Mouse (Mus musculus): ENCODE results near the gene Ikbkg. TPM values are rescaled to one million over a fixed set of nuclear protein-coding genes. Genes with fewer than 3 reads are reported as not detected.

The Ikbkg gene
- polyA plus RNA-seq, 1 experiment from 2014 or later = 22.0 TPM

Other genes with a start within 250 kb of the Ikbkg start
- not detected in 2 replicates for gene Tex28, start 225.5 kb upstream of the Ikbkg start, polyA plus RNA-seq (2014; fragmentation: Nextera tagmentation; extraction: Ambion mirVana)
- not detected in 2 replicates for gene Tktl1, start 216.0 kb upstream of the Ikbkg start, polyA plus RNA-seq (2014; fragmentation: Nextera tagmentation; extraction: Ambion mirVana)
- gene Flna, start 143.5 kb upstream of the Ikbkg start, polyA plus RNA-seq (2014; fragmentation: Nextera tagmentation; extraction: Ambion mirVana) = 199 and 315 TPM in 2 replicates
- 28.1 and 81.5 TPM in 2 replicates for gene Emd, start 138.6 kb upstream of the Ikbkg start, polyA plus RNA-seq (2014; fragmentation: Nextera tagmentation; extraction: Ambion mirVana)
- gene Rpl10, start 122.5 kb upstream of the Ikbkg start, polyA plus RNA-seq (2014; fragmentation: Nextera tagmentation; extraction: Ambion mirVana) = 941 and 1,115 TPM in 2 replicates
- gene Taz, start 111.4 kb upstream of the Ikbkg start, polyA plus RNA-seq (2014; fragmentation: Nextera tagmentation; extraction: Ambion mirVana) = 58.5 and 64.3 TPM in 2 replicates
- 10.6 and 10.8 TPM in 2 replicates for gene Dnase1l1, start 111.0 kb upstream of the Ikbkg start, polyA plus RNA-seq (2014; fragmentation: Nextera tagmentation; extraction: Ambion mirVana)
- 89.5 and 93.6 TPM in 2 replicates for gene Atp6ap1, start 96.2 kb upstream of the Ikbkg start, polyA plus RNA-seq (2014; fragmentation: Nextera tagmentation; extraction: Ambion mirVana)
- 90.3 and 143 TPM in 2 replicates for gene Gdi1, start 88.3 kb upstream of the Ikbkg start, polyA plus RNA-seq (2014; fragmentation: Nextera tagmentation; extraction: Ambion mirVana)
- gene Fam50a, start 80.3 kb upstream of the Ikbkg start, polyA plus RNA-seq (2014; fragmentation: Nextera tagmentation; extraction: Ambion mirVana) = 46.9 and 52.9 TPM in 2 replicates
- 11.1 and 11.7 TPM in 2 replicates for gene Plxna3, start 64.2 kb upstream of the Ikbkg start, polyA plus RNA-seq (2014; fragmentation: Nextera tagmentation; extraction: Ambion mirVana)
- 128 and 153 TPM in 2 replicates for gene Lage3, start 39.7 kb upstream of the Ikbkg start, polyA plus RNA-seq (2014; fragmentation: Nextera tagmentation; extraction: Ambion mirVana)
- gene Ubl4a, start 20.1 kb upstream of the Ikbkg start, polyA plus RNA-seq (2014; fragmentation: Nextera tagmentation; extraction: Ambion mirVana) = 56.5 and 74.6 TPM in 2 replicates
- gene Slc10a3, start 19.9 kb upstream of the Ikbkg start, polyA plus RNA-seq (2014; fragmentation: Nextera tagmentation; extraction: Ambion mirVana) = 16.2 and 23.5 TPM in 2 replicates
- 29.4 and 36.3 TPM in 2 replicates for gene Fam3a, start within 50 bp of the Ikbkg start, polyA plus RNA-seq (2014; fragmentation: Nextera tagmentation; extraction: Ambion mirVana)
- gene G6pdx, start 35.9 kb downstream of the Ikbkg start, polyA plus RNA-seq (2014; fragmentation: Nextera tagmentation; extraction: Ambion mirVana) = 41.4 and 49.6 TPM in 2 replicates
- gene Gm6880, start 88.1 kb downstream of the Ikbkg start, polyA plus RNA-seq (2014; fragmentation: Nextera tagmentation; extraction: Ambion mirVana) = not detected in 2 replicates
- not detected in 2 replicates for gene Olfr1326-ps1, start 181.6 kb downstream of the Ikbkg start, polyA plus RNA-seq (2014; fragmentation: Nextera tagmentation; extraction: Ambion mirVana)
- gene Olfr1325, start 199.4 kb downstream of the Ikbkg start, polyA plus RNA-seq (2014; fragmentation: Nextera tagmentation; extraction: Ambion mirVana) = not detected in 2 replicates